Mouse (Mus musculus): ENCODE data around the gene Cdk19. TPM values are rescaled to one million over a fixed set of nuclear protein-coding genes. Genes with fewer than 3 reads are reported as not detected.

Cdk19 gene
- polyA plus RNA-seq, 1 experiment from 2014 or later: 7.3 TPM

DNA sequence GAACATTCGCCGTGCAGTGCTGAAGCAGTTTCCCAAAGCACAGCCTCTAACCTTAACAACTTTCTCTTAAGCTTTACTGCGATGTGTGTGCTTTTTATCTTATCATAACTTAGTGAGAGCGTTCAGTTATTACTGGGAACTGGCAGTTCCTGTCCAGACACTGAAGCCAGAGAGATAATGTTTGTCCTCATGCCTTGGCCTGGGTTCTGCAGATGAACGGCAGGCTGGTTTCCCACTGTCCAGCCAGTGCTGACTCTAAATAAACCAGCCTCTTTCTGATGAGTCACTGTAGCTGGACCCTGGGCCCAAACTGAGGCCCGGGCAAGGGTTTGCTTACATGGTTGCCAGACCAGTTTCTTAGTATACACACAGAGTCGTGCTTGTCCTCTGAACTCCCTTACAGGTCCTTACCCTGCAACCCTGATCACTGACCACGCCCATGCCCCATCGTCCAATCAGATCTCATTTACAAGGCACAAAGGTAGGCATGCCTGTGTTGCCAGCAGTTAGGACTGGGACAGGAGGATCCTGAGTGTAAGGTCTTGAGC, 11.3 kb upstream of the Cdk19 start:
- WGBS: 75% methylated on average over 9 of the region's 9 CpGs
- Histone ChIP-seq H3K36me3 (ENCODE audit: insufficient read depth, low read length) (no peaks in the 10 kb centered on the region), H3K4me1 (replicated peaks; ENCODE audit: insufficient read depth, low read length) (no peaks in the 10 kb centered on the region), H3K4me3 (replicated peaks; ENCODE audit: low read depth, low read length) (no peak overlapping the region), H3K4me2 (ENCODE audit: low read length) (no peak overlapping the region), H3K27ac (no peak overlapping the region), H3K9me3 (replicated peaks; ENCODE audit: low read length) (no peaks in the 10 kb centered on the region), H3K27me3 (ENCODE audit: insufficient read depth, low read length) (no peaks in the 10 kb centered on the region), H3K9ac (ENCODE audit: low read depth, low read length) (no peak overlapping the region)
- TF ChIP-seq CTCF (IDR thresholded peaks at IDR 0.05; ENCODE audit: low read depth): no peak
- ATAC-seq (replicated peaks; ENCODE audit: low FRiP score, low read depth) (peak; percentile 43; the same call in 1 of the 2 replicates), DNase-seq (ENCODE audit: low spot score) (no peak)

- Histone ChIP-seq H3K9ac (ENCODE audit: low read depth, low read length) (no peak overlapping the region), H3K36me3 (ENCODE audit: insufficient read depth, low read length) (no peaks in the 10 kb centered on the region), H3K27me3 (ENCODE audit: insufficient read depth, low read length) (no peaks in the 10 kb centered on the region), H3K4me2 (ENCODE audit: low read length) (no peak overlapping the region), H3K9me3 (replicated peaks; ENCODE audit: low read length) (no peaks in the 10 kb centered on the region), H3K27ac (no peak overlapping the region), H3K4me3 (replicated peaks; ENCODE audit: low read depth, low read length) (no peak overlapping the region), H3K4me1 (replicated peaks; ENCODE audit: insufficient read depth, low read length) (no peaks in the 10 kb centered on the region)
- WGBS: 67% methylated on average over 1 of the region's 1 CpGs
- ATAC-seq (replicated peaks; ENCODE audit: low FRiP score, low read depth): no peak
- no peak for TF ChIP-seq CTCF (IDR thresholded peaks at IDR 0.05; ENCODE audit: low read depth)
- no peak for DNase-seq (ENCODE audit: low spot score)
These were observed 9.1 kb upstream of the Cdk19 start for GRCm38 (mm10) chr10:40330262-40330661.

GRCm38 (mm10) chr10:40332864-40333263, 6.5 kb upstream of the Cdk19 start:
- Histone ChIP-seq H3K4me2 (ENCODE audit: low read length) (no peak overlapping the region), H3K9ac (ENCODE audit: low read depth, low read length) (no peak overlapping the region), H3K36me3 (ENCODE audit: insufficient read depth, low read length) (no peaks in the 10 kb centered on the region), H3K4me1 (replicated peaks; ENCODE audit: insufficient read depth, low read length) (no peaks in the 10 kb centered on the region), H3K4me3 (replicated peaks; ENCODE audit: low read depth, low read length) (no peak overlapping the region), H3K27ac (no peak overlapping the region), H3K27me3 (ENCODE audit: insufficient read depth, low read length) (no peaks in the 10 kb centered on the region), H3K9me3 (replicated peaks; ENCODE audit: low read length) (no peaks in the 10 kb centered on the region)
- 69% methylated on average over 6 of the region's 6 CpGs for WGBS
- TF ChIP-seq CTCF (IDR thresholded peaks at IDR 0.05; ENCODE audit: low read depth): no peak
- DNase-seq (ENCODE audit: low spot score): no peak
- ATAC-seq (replicated peaks; ENCODE audit: low FRiP score, low read depth): no peak

DNA sequence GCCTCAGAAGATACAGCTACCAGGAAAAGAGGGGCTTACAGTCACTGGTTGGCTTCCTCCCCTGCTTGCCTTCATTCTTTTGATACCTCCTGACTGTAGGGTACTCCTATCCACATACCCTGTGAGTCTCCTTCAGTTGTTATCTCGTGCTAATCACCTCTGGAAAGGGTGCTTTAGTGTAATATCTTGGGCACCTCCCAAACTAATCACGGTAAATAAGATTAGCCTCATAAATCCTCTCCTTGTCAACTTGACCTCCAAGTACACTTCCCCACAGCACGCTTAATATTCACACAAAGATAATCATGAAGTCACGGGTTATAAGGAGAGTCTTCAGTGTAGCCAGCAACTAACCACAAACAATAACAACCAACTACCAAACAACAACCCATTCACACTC, 2.7 kb downstream of the Cdk19 start:
- Histone ChIP-seq H3K4me3 (replicated peaks; ENCODE audit: low read depth, low read length) (no peak overlapping the region), H3K27ac (no peak overlapping the region), H3K36me3 (ENCODE audit: insufficient read depth, low read length) (no peaks in the 10 kb centered on the region), H3K9ac (ENCODE audit: low read depth, low read length) (no peak overlapping the region), H3K4me2 (ENCODE audit: low read length) (no peak overlapping the region), H3K9me3 (replicated peaks; ENCODE audit: low read length) (no peaks in the 10 kb centered on the region), H3K4me1 (replicated peaks; ENCODE audit: insufficient read depth, low read length) (no peaks in the 10 kb centered on the region), H3K27me3 (ENCODE audit: insufficient read depth, low read length) (no peaks in the 10 kb centered on the region)
- DNase-seq (ENCODE audit: low spot score): no peak
- no peak for TF ChIP-seq CTCF (IDR thresholded peaks at IDR 0.05; ENCODE audit: low read depth)
- WGBS: 48% methylated on average over 4 of the region's 4 CpGs
- ATAC-seq (replicated peaks; ENCODE audit: low FRiP score, low read depth): no peak

DNA sequence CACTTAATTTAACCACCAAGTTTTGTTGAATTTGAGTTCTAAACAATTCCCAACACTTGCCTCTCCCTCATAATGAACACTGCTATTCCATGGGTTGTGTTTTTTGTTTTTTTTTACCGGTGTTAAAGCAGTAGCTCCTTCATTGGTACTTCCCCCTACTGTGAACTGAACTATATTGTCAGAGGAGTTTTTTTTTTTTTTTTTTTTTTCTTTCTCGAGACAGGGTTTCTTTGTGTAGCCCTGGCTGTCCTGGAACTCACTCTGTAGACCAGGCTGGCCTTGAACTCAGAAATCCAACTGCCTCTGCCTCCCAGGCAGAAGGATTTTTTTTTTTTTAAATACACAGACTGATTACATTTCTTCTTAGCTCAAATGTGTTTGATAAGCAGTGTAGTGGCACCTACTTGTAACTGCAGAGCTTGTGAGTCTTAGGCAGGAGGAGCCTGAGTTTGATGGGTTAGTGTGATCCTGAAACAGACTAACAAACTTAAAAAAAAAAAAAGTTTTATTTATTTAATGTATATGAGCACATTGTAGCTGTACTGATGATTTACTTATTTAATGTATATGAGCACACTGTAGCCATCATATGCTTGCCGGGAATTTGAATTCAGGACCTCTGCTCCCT, 7.5 kb downstream of the Cdk19 start:
- ATAC-seq (replicated peaks; ENCODE audit: low FRiP score, low read depth) (no peak), DNase-seq (ENCODE audit: low spot score) (no peak)
- Histone ChIP-seq H3K36me3 (ENCODE audit: insufficient read depth, low read length) (no peaks in the 10 kb centered on the region), H3K27me3 (ENCODE audit: insufficient read depth, low read length) (no peaks in the 10 kb centered on the region), H3K9me3 (replicated peaks; ENCODE audit: low read length) (no peaks in the 10 kb centered on the region), H3K27ac (no peak overlapping the region), H3K4me1 (replicated peaks; ENCODE audit: insufficient read depth, low read length) (peaks cover 4% of the 10 kb centered on the region; the same call in 1 of the 2 replicates), H3K9ac (ENCODE audit: low read depth, low read length) (no peak overlapping the region), H3K4me2 (ENCODE audit: low read length) (no peak overlapping the region), H3K4me3 (replicated peaks; ENCODE audit: low read depth, low read length) (no peak overlapping the region)
- TF ChIP-seq CTCF (IDR thresholded peaks at IDR 0.05; ENCODE audit: low read depth): no peak
- WGBS: 78% methylated on average over 3 of the region's 3 CpGs

DNA sequence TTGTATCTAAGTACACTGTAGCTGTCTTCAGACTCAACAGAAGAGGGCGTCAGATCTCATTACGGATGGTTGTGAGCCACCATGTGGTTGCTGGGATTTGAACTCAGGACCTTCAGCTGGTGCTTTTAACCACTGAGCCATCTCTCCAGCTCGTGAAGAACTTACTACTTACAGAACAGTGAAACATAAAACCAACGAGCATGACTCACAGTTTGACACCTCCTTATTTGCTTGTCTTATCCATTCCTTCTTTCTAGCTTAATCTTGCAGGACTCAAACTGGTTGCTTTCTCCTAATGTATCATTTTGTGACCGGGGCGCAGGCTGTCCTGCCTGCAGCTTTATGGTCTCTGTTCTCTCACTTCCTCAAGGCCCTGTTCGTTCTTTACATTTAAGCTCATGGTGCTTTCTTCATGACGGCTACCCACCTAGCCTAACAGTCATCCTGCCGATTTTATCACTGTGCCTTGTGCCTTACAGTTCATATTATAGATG, 8.1 kb downstream of the Cdk19 start:
- Histone ChIP-seq H3K27me3 (ENCODE audit: insufficient read depth, low read length) (no peaks in the 10 kb centered on the region), H3K9me3 (replicated peaks; ENCODE audit: low read length) (no peaks in the 10 kb centered on the region), H3K27ac (no peak overlapping the region), H3K4me1 (replicated peaks; ENCODE audit: insufficient read depth, low read length) (peaks cover 4% of the 10 kb centered on the region; the same call in 1 of the 2 replicates), H3K36me3 (ENCODE audit: insufficient read depth, low read length) (no peaks in the 10 kb centered on the region), H3K4me3 (replicated peaks; ENCODE audit: low read depth, low read length) (no peak overlapping the region), H3K4me2 (ENCODE audit: low read length) (peak overlapping the region; percentile 70; the same call in 1 of the 2 replicates), H3K9ac (ENCODE audit: low read depth, low read length) (no peak overlapping the region)
- 57% methylated on average over 9 of the region's 9 CpGs for WGBS
- no peak for ATAC-seq (replicated peaks; ENCODE audit: low FRiP score, low read depth)
- DNase-seq (ENCODE audit: low spot score): no peak
- TF ChIP-seq CTCF (IDR thresholded peaks at IDR 0.05; ENCODE audit: low read depth): peak; percentile 22; the same call in 1 of the 2 replicates

Data from kidney, postnatal 0 days (tissue).